Comparison of ENCODE assay signal across 8 mouse cellular contexts in the genomic region with DNA sequence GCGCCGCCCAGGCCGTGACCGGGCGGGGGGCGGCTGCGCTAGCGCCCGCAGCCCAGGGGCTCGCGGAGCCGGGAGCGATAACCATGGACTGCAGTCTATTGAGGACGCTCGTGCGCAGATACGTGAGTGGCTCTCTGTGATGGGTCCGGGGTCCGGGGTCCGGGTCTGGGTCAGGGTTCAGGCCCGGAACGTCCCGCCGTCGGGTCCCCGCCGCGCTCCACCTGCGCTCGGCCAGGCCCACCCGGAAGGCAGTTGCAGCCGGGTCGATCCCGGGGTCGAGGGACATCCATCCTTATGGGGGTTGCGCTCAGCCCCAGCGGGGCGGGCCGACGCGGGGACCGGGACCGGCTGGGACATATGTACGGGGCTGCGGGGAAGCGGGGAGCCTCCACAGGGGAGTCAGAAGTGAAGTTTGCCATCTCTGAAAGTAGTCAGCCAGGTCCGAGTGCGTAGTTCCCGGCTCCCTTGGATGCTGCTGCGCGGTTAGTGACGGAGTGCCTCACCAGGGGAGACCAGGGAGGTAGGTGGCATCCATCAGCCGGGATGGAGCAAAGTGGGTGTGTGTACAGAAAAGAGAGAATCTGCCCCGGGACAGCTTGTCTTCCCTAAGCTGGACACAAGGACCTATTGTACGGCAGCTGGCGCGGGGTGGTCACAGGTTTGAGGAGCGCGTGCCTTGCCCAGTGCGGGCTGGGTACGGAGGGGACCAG. TPM values are rescaled to one million over a fixed set of nuclear protein-coding genes. Genes with fewer than 3 reads are reported as not detected.
A peak's percentile ranks its signal among the peaks of the same experiment; 100 is the strongest.
DNase-seq lines count a peak whose midpoint lies in the region; ATAC-seq and TF ChIP-seq lines count a peak whose summit lies in the region.

No protein-coding gene starts in this region.

- 9% methylated on average over 61 of the region's 61 CpGs for WGBS in spleen, adult 2 months
- WGBS in cerebellum, adult 2 months, result 2% methylated on average over 53 of the region's 61 CpGs
- under 1% methylated on average over 51 of the region's 61 CpGs for WGBS in kidney, postnatal 0 days

- no peak for TF ChIP-seq POLR2A in spleen, adult 2 months (IDR thresholded peaks at IDR 0.05; ENCODE audit: low read depth, low read length)
- no peak for TF ChIP-seq POLR2A in cerebellum, adult 2 months (IDR thresholded peaks at IDR 0.05; ENCODE audit: borderline replicate concordance, insufficient read depth, low read length)

- H3K4me1 ChIP-seq in spleen, adult 2 months (ENCODE audit: control insufficient read depth, insufficient read depth, insufficient read length), result no peaks in the 10 kb centered on the region; the same call in 1 of the 2 replicates
- peaks cover 7% of the 10 kb centered on the region; the same call in 1 of the 2 replicates for H3K4me1 ChIP-seq in cerebellum, adult 2 months (ENCODE audit: control insufficient read depth, insufficient read depth, low read length)
- peaks cover 20% of the 10 kb centered on the region; the same call in 1 of the 2 replicates for H3K4me1 ChIP-seq in kidney, postnatal 0 days (replicated peaks; ENCODE audit: insufficient read depth, low read length)

- no peak for TF ChIP-seq CTCF in spleen, adult 2 months (IDR thresholded peaks at IDR 0.05; ENCODE audit: extremely low read depth, insufficient read depth, insufficient read length, insufficient replicate concordance)
- no peak for TF ChIP-seq CTCF in cerebellum, adult 2 months (IDR thresholded peaks at IDR 0.05; ENCODE audit: borderline replicate concordance, insufficient read depth, low read depth, low read length)
- TF ChIP-seq CTCF in kidney, postnatal 0 days (IDR thresholded peaks at IDR 0.05; ENCODE audit: low read depth), result no peak

- H3K36me3 ChIP-seq in spleen, adult 2 months (ENCODE audit: control insufficient read depth, insufficient read depth, low read length), result no peaks in the 10 kb centered on the region
- H3K36me3 ChIP-seq in kidney, postnatal 0 days (ENCODE audit: insufficient read depth, low read length), result no peaks in the 10 kb centered on the region

- ATAC-seq in kidney, postnatal 0 days (replicated peaks; ENCODE audit: low FRiP score, low read depth), result peak; percentile 34

- peak overlapping the region; percentile 69 for H3K4me2 ChIP-seq in kidney, postnatal 0 days (ENCODE audit: low read length)

- H3K4me3 ChIP-seq in spleen, adult 2 months (ENCODE audit: extremely low read depth, insufficient read depth, insufficient read length), result peak overlapping the region; percentile 58
- peak overlapping the region; percentile 94 for H3K4me3 ChIP-seq in cerebellum, adult 2 months (replicated peaks; ENCODE audit: insufficient read depth, low read depth, low read length)
- peak overlapping the region; percentile 52 for H3K4me3 ChIP-seq in kidney, postnatal 0 days (replicated peaks; ENCODE audit: low read depth, low read length)

- H3K9ac ChIP-seq in kidney, postnatal 0 days (ENCODE audit: low read depth, low read length), result peak overlapping the region; percentile 94

- H3K27me3 ChIP-seq in spleen, adult 2 months (ENCODE audit: control insufficient read depth, insufficient read depth, low read length), result 0 out of 2 replicates have a peak, but pooled peaks cover 2% of the 10 kb centered on the region
- no peaks in the 10 kb centered on the region for H3K27me3 ChIP-seq in cerebellum, adult 2 months (ENCODE audit: control insufficient read depth, insufficient read depth, low read length)
- H3K27me3 ChIP-seq in kidney, postnatal 0 days (ENCODE audit: insufficient read depth, low read length), result no peaks in the 10 kb centered on the region

- H3K27ac ChIP-seq in spleen, adult 2 months (ENCODE audit: insufficient read depth, low read length), result no peak overlapping the region
- H3K27ac ChIP-seq in cerebellum, adult 2 months (ENCODE audit: insufficient read depth, low read length), result peak overlapping the region; percentile 35
- peak overlapping the region; percentile 82 for H3K27ac ChIP-seq in kidney, postnatal 0 days

- no peaks in the 10 kb centered on the region for H3K9me3 ChIP-seq in kidney, postnatal 0 days (replicated peaks; ENCODE audit: low read length)

- intact Hi-C loops in gastrocnemius, postnatal 14 days (cut with DNase I; ENCODE audit: low total_unique reads), result no loop called here

- DNase-seq in spleen, adult 2 months (ENCODE audit: low read depth in 1 of 2, low spot score in 2 of 2), result no peak
- DNase-seq in spleen, adult 12 weeks (ENCODE audit: low spot score), result no peak
- DNase-seq in cerebellum, adult 2 months, result peak; percentile 48 to 59
- peak; percentile 15 for DNase-seq in gastrocnemius, postnatal 14 days
- DNase-seq in kidney, postnatal 0 days (ENCODE audit: low spot score), result peak; percentile 37
- peak; percentile 36 for DNase-seq in lung, postnatal 10 days
- DNase-seq in right cerebral cortex, postnatal 4 days, result peak; percentile 33
- DNase-seq in spleen, postnatal 36 days (ENCODE audit: low spot score in 2 of 2), result no peak

RNA-seq across cellular contexts. Expression of a gene that starts 0.6 kb away (rescaled TPM):
- 23.2 and 24.4 TPM in 2 replicates for polyA plus RNA-seq in spleen, adult 2 months (2012; rRNA removed)
- 63.6 and 71.6 TPM in 2 replicates for polyA plus RNA-seq in cerebellum, adult 2 months (2012; rRNA removed)
- total RNA-seq in gastrocnemius, postnatal 14 days (2021), result 10 to 100 TPM; 21.8 to 23.4 TPM
- 24.0 and 24.5 TPM in 2 replicates for polyA plus RNA-seq in kidney, postnatal 0 days (2015; fragmentation: Nextera tagmentation; extraction: Ambion mirVana)

Comparison
In these comparisons a context has a peak if more than half of its experiments do, and no peak if none do; other contexts are left out.
1. DNase-seq: peak in cerebellum, adult 2 months (2 of 2), gastrocnemius, postnatal 14 days (single experiment), kidney, postnatal 0 days (single experiment), lung, postnatal 10 days (single experiment) and right cerebral cortex, postnatal 4 days (single experiment); none in spleen, adult 2 months (0 of 2), spleen, adult 12 weeks (single experiment) and spleen, postnatal 36 days (0 of 2).
2. Peak in every context shown above with its lines, with median percentiles within 50 percentile points of each other: H3K4me3 ChIP-seq.